Mouse (Mus musculus) frontal cortex, adult (tissue): ENCODE results near the gene Dhx36.
A peak's percentile ranks its signal among the peaks of the same experiment; 100 is the strongest.

Experiments
- ATAC-seq: cut with Nextera tagmentation; 2 replicates; pipeline ENCODE4 v1.9.2; 2017; ENCODE audit warnings: mild to moderate bottlenecking, moderate library complexity, mixed read lengths; ENCODE audit not compliant: low TSS enrichment

Gene Dhx36

DNA sequence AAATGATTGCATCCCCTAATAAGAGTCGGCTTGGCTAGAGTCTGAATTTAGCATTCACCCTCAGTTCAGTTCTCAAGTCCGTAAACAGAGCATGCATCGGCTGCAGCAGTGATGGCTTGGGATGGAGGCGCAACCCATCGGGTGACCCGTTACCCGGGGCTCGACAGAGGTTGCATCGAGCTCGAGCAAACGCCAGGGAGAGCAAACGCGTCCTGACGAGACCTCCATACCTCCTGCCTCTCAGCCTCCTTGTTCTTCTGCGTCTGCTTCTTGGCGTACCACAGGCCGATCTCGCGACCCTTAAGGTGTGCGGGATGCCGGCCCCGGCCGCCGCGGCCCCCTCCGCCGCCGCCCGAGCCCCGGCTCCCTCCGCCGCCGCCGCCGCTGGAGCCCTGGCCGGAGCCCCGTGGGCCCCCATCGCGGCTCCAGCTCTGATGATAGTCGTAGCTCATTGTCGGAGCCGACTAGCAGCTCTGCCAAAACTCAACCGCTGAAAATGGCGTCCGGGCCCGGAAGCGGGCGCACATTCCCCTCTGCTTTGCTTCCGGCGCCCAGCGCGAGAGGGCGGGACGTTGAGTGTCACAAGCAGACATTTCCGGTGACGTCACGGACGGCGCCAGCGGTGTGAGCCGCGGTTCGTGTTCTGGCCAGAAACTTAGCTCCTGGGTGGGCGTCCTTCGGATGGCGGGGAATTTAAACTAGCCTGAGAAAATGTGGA lies at the start of gene Dhx36:
Gene Dhx36, minus strand, starts transcription at position 517 of the 718 bp plus-strand sequence.
- peak; percentile 100 for ATAC-seq

DNA sequence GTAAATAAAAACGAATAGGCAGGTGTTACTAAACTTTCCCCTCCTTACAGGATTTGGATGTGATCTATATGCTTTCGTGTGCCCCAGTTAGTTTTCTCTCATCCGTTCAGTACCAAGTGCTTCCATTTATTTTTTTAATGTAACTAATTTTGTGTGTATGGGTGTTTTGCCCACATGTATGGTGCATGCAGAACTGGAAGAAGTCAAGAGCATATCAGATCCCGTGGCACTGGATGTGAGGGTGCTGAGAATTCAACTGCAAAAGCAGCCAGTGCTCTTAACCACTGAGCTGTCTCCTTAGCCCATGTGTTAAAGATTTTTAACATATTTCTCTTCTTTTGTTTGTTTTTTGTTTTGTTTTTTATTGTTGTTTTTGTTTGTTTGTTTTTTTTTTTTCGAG lies 20.8 kb upstream of the Dhx36 start:
- peak; percentile 31; the same call in 1 of the 2 replicates for ATAC-seq

DNA sequence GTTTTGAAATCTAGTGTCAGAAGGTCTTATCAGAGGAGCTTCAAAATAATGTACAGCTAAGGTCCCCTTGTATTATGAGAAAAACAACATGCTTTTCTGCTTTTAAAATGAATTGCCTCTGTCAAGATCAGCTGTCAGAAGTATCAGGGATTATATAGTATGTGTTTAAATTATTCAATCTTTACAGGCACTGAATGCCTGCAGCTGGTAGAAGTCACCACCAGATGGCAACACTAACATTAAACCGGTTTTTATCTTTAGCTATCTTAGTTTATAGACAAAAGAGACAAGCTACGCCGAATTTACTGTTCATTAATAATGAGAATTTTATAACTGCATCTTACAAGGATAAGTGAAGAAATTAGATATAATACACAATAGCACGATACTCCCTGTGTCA lies 20.4 kb upstream of the Dhx36 start:
- ATAC-seq, result peak; percentile 90

- no peak for ATAC-seq
Measured at GRCm38 (mm10) chr3:62507206-62507647, 423 bp upstream of the Dhx36 start.

- ATAC-seq, result no peak
Measured at GRCm38 (mm10) chr3:62505166-62505900, 1.5 kb downstream of the Dhx36 start.

DNA sequence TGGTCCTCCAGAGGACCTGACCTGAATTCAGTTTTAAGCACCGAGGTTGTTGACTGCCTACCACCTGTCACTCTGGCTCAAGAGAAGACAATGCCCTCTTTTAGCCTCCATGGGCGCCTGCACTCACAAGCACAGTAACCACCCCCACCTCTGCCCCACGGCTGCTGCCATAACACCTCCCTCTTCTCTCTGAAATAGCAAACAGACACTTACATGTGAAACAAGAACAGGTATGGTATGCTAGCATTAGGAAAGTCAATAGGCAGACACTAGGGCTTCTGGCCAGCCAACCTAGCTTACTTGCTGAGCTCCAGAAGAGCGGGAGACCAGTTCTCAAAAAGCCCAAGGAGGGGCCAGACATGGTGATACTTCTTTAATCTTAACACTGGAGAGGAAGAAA lies 7.5 kb downstream of the Dhx36 start:
- no peak for ATAC-seq

- ATAC-seq, result no peak
Measured at GRCm38 (mm10) chr3:62492568-62492967, 14.2 kb downstream of the Dhx36 start.

- ATAC-seq, result no peak
Measured at GRCm38 (mm10) chr3:62484340-62484739, 22.5 kb downstream of the Dhx36 start.

DNA sequence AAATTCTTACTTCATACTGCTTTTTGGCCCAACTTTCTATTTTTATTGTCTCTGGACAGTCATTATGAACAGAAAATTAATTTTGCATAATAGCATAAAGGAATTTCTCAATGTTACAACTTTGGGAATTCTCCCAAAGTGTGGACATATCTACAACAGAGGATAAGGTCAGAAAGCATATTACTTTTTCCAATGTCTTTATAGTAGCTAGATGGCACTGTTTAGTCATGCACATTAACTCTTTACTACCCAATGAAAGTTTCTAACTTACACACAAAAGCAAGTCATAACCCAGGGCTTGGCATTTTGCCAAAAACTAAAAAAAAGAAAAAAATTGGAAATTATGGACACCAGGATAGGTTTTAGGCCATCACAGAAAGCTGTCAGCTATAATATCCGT lies 36.6 kb downstream of the Dhx36 start:
- ATAC-seq, result no peak

DNA sequence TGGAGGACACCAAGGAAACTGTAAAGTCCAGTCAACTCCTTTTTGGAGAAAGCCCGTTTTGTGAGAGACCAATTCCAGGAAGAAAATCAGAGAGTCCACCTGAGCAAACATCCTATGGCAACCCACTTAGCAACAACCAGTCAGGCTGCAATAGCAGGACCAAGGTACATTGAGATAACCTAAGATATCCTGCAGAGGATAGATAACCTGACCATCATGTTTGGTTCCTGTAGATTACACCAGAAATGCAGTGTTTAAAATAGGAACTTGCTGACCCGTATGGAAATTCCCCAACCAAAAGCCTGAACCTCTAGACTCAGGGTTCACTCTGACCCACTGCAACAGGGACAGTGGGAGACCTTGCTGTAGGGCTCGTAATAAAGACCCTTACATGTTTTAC lies 42.5 kb downstream of the Dhx36 start:
- ATAC-seq, result no peak

DNA sequence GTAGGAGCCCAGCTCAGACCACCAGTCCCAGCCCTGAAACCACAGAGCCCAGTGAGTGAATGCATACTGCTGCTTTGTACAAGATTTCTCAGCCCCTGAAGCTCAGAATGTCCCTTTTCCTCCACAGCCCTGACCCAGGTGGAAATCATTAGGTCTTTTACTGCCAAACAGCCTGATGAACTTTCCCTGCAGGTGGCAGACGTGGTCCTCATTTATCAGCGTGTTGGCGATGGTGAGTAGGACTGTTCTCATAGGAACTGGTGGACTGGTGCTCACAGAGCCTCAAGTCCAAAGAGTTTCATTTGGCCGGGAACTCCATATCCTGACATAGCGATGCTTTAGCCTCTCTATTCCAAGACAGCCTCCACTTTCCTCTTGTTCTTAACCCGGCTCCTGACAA lies 47.3 kb downstream of the Dhx36 start:
- no peak for ATAC-seq

GRCm38 (mm10) chr3:62458284-62459013 lies 48.4 kb downstream of the Dhx36 start:
- peak; percentile 88 for ATAC-seq

GRCm38 (mm10) chr3:62455854-62456253 lies 51.0 kb downstream of the Dhx36 start:
- peak; percentile 55 for ATAC-seq

DNA sequence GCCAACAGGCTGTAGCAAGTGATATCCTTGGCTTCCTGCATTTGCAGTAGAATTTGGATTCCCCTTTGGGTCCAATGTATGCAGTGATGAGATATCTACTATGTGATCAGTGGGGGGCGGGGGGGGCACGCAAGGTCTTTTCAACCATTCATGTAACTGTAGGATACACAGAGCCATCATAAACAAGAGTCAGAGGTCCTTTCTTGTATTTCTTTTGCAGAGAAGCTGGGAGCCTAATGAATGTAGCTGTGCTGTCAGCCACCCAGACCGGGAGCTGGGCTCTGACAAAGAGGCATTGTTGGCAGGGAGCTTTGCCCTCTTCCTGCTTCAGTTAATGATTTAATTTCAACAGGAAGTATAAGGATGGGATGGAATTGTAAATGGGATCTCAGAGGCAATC lies 52.7 kb downstream of the Dhx36 start:
- no peak for ATAC-seq

GRCm38 (mm10) chr3:62452961-62453360 lies 53.8 kb downstream of the Dhx36 start:
- ATAC-seq, result no peak

GRCm38 (mm10) chr3:62449871-62450496 lies 56.8 kb downstream of the Dhx36 start:
- ATAC-seq, result no peak

DNA sequence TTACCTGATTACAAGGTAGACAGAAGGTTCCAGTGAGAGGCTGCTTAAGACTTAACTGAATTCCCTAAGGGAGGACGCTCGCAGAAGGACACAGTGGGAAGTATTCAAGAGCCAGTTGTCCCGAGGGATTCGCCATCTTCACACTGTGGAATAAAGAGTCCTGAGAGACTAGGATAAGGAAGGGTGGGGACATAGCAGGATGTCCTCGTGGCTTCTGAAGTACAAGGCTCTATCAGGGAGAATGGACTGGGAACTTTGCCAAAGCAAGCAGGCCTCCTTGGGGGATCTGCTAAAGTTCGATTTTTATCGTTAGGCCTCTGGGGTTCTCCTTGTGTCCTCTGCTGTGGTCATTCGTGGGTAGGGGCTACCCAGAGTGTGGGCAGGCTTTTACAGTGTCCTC lies 59.7 kb downstream of the Dhx36 start:
- no peak for ATAC-seq

- no peak for ATAC-seq
Measured at GRCm38 (mm10) chr3:62446271-62446670, 60.5 kb downstream of the Dhx36 start.

DNA sequence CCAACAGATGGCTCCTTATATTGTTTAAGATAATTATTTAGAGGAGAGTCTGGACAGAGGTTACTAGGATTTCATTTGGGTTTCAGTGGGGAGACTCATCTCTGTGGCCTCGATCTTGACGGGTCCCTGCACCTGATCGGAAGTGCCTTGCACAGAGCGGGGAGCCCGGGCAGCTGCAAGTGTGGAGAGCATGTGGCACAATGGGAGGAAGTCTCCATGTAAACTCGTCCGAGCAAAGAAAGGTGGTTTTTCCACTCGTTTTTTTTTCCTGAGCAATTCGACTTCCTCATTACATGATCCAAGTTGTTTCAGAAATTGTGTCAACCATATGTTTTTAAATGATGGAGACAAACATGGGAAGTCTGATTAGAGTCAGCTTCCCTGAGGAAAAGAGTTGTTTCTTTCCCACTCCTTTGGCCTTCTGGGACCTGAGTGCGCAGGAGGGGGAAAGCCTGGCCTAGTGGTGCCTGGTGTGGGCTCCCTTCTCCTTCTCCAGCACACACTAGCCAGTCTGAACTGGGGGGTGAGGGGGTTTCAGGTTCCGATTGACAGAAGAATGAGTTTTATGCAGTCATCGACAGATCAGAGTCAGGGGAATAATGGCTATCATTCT lies 63.1 kb downstream of the Dhx36 start:
- ATAC-seq, result no peak

DNA sequence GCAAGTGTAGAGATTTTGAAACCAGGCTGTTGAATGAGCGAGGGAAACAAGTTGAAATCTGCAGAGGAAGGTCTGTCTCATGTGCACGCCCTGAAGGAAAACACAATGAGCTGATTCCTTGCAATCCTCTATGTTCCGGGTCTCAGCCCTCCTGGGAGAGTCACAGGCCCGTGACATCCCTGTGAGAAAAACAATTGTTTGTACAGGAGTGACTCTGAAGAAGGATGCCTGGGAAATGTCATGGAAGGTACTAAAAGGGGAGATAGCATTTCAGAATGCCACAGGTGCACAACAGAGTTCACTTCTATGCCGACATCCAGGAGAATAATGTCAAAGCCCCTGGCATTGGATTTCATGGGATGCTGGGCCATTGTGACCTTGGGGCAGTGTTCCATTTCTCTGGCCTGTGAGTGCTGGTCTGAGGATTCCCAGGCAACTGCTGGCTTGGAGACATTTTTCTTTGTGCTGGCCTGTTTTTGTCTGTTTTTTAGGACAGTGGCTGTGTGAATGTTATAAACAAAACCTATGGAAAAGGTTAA lies 66.3 kb downstream of the Dhx36 start:
- ATAC-seq, result no peak

GRCm38 (mm10) chr3:62435923-62436322 lies 70.9 kb downstream of the Dhx36 start:
- ATAC-seq, result no peak
